Comparison of ENCODE assay signal across 8 mouse cellular contexts in the genomic region with DNA sequence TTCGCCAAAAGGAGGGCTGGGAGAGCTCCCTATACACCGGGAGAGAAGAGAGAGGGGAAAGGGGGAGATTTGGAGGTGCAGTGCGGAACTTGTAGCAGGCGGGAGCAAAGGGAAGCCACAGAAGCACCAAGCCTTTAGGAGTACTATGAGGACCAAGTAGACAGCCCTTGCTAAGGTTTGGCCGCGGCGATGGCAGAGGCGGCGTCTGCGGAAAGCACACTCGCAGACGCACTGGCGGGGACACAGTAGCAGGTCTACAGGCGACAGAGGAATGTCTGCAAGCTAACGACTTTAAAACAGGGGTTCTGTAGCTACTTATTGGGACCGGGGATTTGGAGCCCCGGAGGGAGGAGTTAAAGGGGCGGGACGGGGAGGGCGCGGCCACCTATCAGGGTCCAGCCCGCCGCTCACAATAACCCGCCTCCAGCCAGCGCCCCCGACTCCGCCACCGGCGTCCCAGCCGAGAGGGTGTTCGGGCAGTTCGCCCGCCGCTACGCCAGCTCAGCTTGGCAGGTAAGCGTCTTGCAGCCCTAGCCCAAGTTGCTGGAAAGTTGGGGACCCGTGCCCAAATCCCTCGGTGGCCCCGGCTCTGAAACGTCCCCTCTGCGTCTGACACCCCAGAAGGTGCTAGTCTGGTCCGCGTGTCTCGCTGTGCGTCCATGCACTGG. TPM values are rescaled to one million over a fixed set of nuclear protein-coding genes. Genes with fewer than 3 reads are reported as not detected.
DNase-seq lines count a peak whose midpoint lies in the region; ATAC-seq lines count a peak whose summit lies in the region.

A gene (plus strand): TSS at position 439 of the 668 bp plus-strand sequence.

- no peaks in the 10 kb centered on the region for H3K36me3 ChIP-seq in embryonic facial prominence, embryonic 13.5 days
- H3K36me3 ChIP-seq in heart, embryonic 12.5 days, result peaks cover 9% of the 10 kb centered on the region
- no peaks in the 10 kb centered on the region for H3K36me3 ChIP-seq in kidney, embryonic 14.5 days (ENCODE audit: control insufficient read depth, insufficient read depth, low read length)

- peak within 1 kb of the TSS; percentile 95 for H3K4me2 ChIP-seq in embryonic facial prominence, embryonic 13.5 days
- H3K4me2 ChIP-seq in heart, embryonic 12.5 days, result peak within 1 kb of the TSS; percentile 95
- H3K4me2 ChIP-seq in kidney, embryonic 14.5 days (replicated peaks; ENCODE audit: low read depth, low read length), result peak within 1 kb of the TSS; percentile 84

- no peak for DNase-seq in frontal cortex, adult 2 months (ENCODE audit: extremely low spot score in 1 of 2, low spot score in 1 of 2)
- peak; percentile 79 for DNase-seq in lung, postnatal 14 days
- peak; percentile 25 for DNase-seq in right cerebral cortex, postnatal 4 days

- peaks cover 17% of the 10 kb centered on the region for H3K4me1 ChIP-seq in embryonic facial prominence, embryonic 13.5 days
- peaks cover 82% of the 10 kb centered on the region for H3K4me1 ChIP-seq in heart, embryonic 12.5 days (replicated peaks)
- H3K4me1 ChIP-seq in kidney, embryonic 14.5 days (ENCODE audit: control insufficient read depth, insufficient read depth, low read length), result peaks cover 30% of the 10 kb centered on the region

- peak; percentile 65; the same call in 1 of the 2 replicates for ATAC-seq in frontal cortex, adult (ENCODE audit: low TSS enrichment)
- ATAC-seq in embryonic facial prominence, embryonic 13.5 days (ENCODE audit: insufficient number of reproducible peaks, insufficient read depth, low FRiP score, low TSS enrichment, low read depth), result peak; percentile 67; the same call in 1 of the 2 replicates
- ATAC-seq in heart, embryonic 12.5 days (ENCODE audit: insufficient number of reproducible peaks, low FRiP score), result peak; percentile 72
- peak; percentile 71 for ATAC-seq in kidney, embryonic 14.5 days (ENCODE audit: low FRiP score, low TSS enrichment)
- no peak for ATAC-seq in monocyte, adult 5-6 weeks (replicated peaks; ENCODE audit: insufficient number of reproducible peaks, low FRiP score, low TSS enrichment, poor library complexity, severe bottlenecking)

- peak within 1 kb of the TSS; percentile 64 for H3K9ac ChIP-seq in embryonic facial prominence, embryonic 13.5 days
- H3K9ac ChIP-seq in heart, embryonic 12.5 days, result peak within 1 kb of the TSS; percentile 88
- H3K9ac ChIP-seq in kidney, embryonic 14.5 days (ENCODE audit: low read depth, low read length), result peak within 1 kb of the TSS; percentile 51

- no peaks in the 10 kb centered on the region for H3K9me3 ChIP-seq in embryonic facial prominence, embryonic 13.5 days
- no peaks in the 10 kb centered on the region for H3K9me3 ChIP-seq in heart, embryonic 12.5 days (replicated peaks)
- no peaks in the 10 kb centered on the region for H3K9me3 ChIP-seq in kidney, embryonic 14.5 days (ENCODE audit: control insufficient read depth, low read length)

- H3K27me3 ChIP-seq in embryonic facial prominence, embryonic 13.5 days, result peaks cover 55% of the 10 kb centered on the region
- H3K27me3 ChIP-seq in heart, embryonic 12.5 days (replicated peaks), result no peaks in the 10 kb centered on the region
- H3K27me3 ChIP-seq in kidney, embryonic 14.5 days (ENCODE audit: control insufficient read depth, insufficient read depth, low read length), result peaks cover 27% of the 10 kb centered on the region

- H3K27ac ChIP-seq in embryonic facial prominence, embryonic 13.5 days, result no peak within 1 kb of the TSS
- peak within 1 kb of the TSS; percentile 97; the same call in 1 of the 2 replicates for H3K27ac ChIP-seq in heart, embryonic 12.5 days (ENCODE audit: poor library complexity, severe bottlenecking)
- H3K27ac ChIP-seq in kidney, embryonic 14.5 days (ENCODE audit: low read depth, low read length), result no peak within 1 kb of the TSS

- WGBS in embryonic facial prominence, embryonic 13.5 days, result 1% methylated on average over 44 of the region's 45 CpGs
- under 1% methylated on average over 44 of the region's 45 CpGs for WGBS in heart, embryonic 12.5 days
- WGBS in kidney, embryonic 14.5 days, result 1% methylated on average over 44 of the region's 45 CpGs

- H3K4me3 ChIP-seq in embryonic facial prominence, embryonic 13.5 days, result peak within 1 kb of the TSS; percentile 52
- peak within 1 kb of the TSS; percentile 81 for H3K4me3 ChIP-seq in heart, embryonic 12.5 days
- peak within 1 kb of the TSS; percentile 49 for H3K4me3 ChIP-seq in kidney, embryonic 14.5 days (ENCODE audit: low read length)

RNA-seq across cellular contexts. Expression of the gene that starts here (rescaled TPM):
- polyA plus RNA-seq in frontal cortex, adult 2 months (2012; rRNA removed), result 0.30 and 0.59 TPM in 2 replicates
- 3.6 and 4.0 TPM in 2 replicates for polyA plus RNA-seq in embryonic facial prominence, embryonic 13.5 days (2015; fragmentation: Nextera tagmentation; extraction: Ambion mirVana)
- polyA plus RNA-seq in heart, embryonic 12.5 days (2016; fragmentation: Nextera tagmentation; extraction: Ambion mirVana), result 31.2 and 35.4 TPM in 2 replicates
- 12.3 and 12.6 TPM in 2 replicates for polyA plus RNA-seq in kidney, embryonic 14.5 days (2014; fragmentation: Nextera tagmentation; extraction: Ambion mirVana)
- not detected in 3 replicates for total RNA-seq in monocyte, adult 5-6 weeks (2017)

Comparison
In these comparisons a context has a peak if more than half of its experiments do, and no peak if none do; other contexts are left out.
1. DNase-seq: peak in lung, postnatal 14 days (single experiment) and right cerebral cortex, postnatal 4 days (single experiment); none in frontal cortex, adult 2 months (0 of 2).
2. Peak in every context shown above with its lines, with median percentiles within 50 percentile points of each other: H3K4me2 ChIP-seq, H3K4me3 ChIP-seq and H3K9ac ChIP-seq.